23 mouse cellular contexts compared by ENCODE assay signal in genomic region chr11:100504990-100505660, GRCm38 (mm10). TPM values are rescaled to one million over a fixed set of nuclear protein-coding genes. Genes with fewer than 3 reads are reported as not detected.
DNase-seq lines count a peak whose midpoint lies in the region; ATAC-seq and TF ChIP-seq lines count a peak whose summit lies in the region.
"Had no signal": no experiment of that assay in that cellular context is flagged by ENCODE, and none has a peak within 500 bp of the region (broad histone marks: within the 10 kb centered on the region; RNA-seq: fewer than 3 reads in every experiment).

No protein-coding gene starts in this region.

- no peak for TF ChIP-seq POLR2A in thymus, adult 2 months (IDR thresholded peaks at IDR 0.05; ENCODE audit: control insufficient read depth, extremely low read depth, insufficient read depth, low read length, poor library complexity)

- peak; percentile 29 for DNase-seq in adrenal gland, postnatal 14 days
- no peak for DNase-seq in adrenal gland, adult 8-10 months
- DNase-seq in ZHBTc4 (ENCODE audit: low read depth, low spot score): peak; percentile 46
- no peak for DNase-seq in thymus, adult 2 months
- no peak for DNase-seq in thymus, postnatal 0 days (ENCODE audit: low spot score)
- DNase-seq in heart, adult 18-20 months: no peak
- DNase-seq: adrenal gland, adult 2 months; B cell, adult 2 months; cerebellum, adult 11 months; cerebellum, adult 8-10 months; cerebellum, postnatal 25 days; forebrain, postnatal 0 days; gastrocnemius, postnatal 25 days; heart, adult 11 months; heart, postnatal 10 days; heart, postnatal 4 days had no signal

- H3K27ac ChIP-seq in thymus, adult 2 months (ENCODE audit: control insufficient read depth, insufficient read depth, low read length): no peak overlapping the region
- H3K27ac ChIP-seq: embryonic facial prominence, embryonic 12.5 days; forebrain, embryonic 13.5 days; heart, embryonic 10.5 days; hindbrain, embryonic 13.5 days; intestine, embryonic 15.5 days had no signal

- no peaks in the 10 kb centered on the region for H3K27me3 ChIP-seq in thymus, adult 2 months (ENCODE audit: control insufficient read depth, insufficient read depth, low read length)
- H3K27me3 ChIP-seq: embryonic facial prominence, embryonic 12.5 days; forebrain, embryonic 13.5 days; hindbrain, embryonic 13.5 days; intestine, embryonic 15.5 days had no signal

- WGBS in thymus, adult 2 months: 97% methylated on average over 12 of the region's 12 CpGs

- no peak for TF ChIP-seq CTCF in thymus, adult 2 months (IDR thresholded peaks at IDR 0.05; ENCODE audit: borderline replicate concordance, control insufficient read depth, extremely low read depth, insufficient read depth, low read length, poor library complexity)

- no peaks in the 10 kb centered on the region for H3K4me1 ChIP-seq in thymus, adult 2 months (replicated peaks; ENCODE audit: control insufficient read depth, insufficient read depth, low read length)
- H3K4me1 ChIP-seq: embryonic facial prominence, embryonic 12.5 days; hindbrain, embryonic 13.5 days; intestine, embryonic 15.5 days had no signal

- H3K4me3 ChIP-seq in thymus, adult 2 months (ENCODE audit: control insufficient read depth, insufficient read depth, low read length): no peak overlapping the region
- H3K4me3 ChIP-seq: embryonic facial prominence, embryonic 12.5 days; forebrain, embryonic 13.5 days; heart, embryonic 10.5 days; hindbrain, embryonic 13.5 days; intestine, embryonic 15.5 days had no signal

- H3K36me3 ChIP-seq in thymus, adult 2 months (ENCODE audit: control insufficient read depth, insufficient read depth, low read length): peaks cover 60% of the 10 kb centered on the region

- ATAC-seq in megakaryocyte, adult 5-6 weeks (ENCODE audit: poor library complexity, severe bottlenecking): peak; percentile 62; the same call in 1 of the 2 replicates
- ATAC-seq: CD4-positive, CD25-positive, alpha-beta regulatory T cell, adult 4 months; forebrain, embryonic 13.5 days; forebrain, postnatal 0 days; intestine, embryonic 15.5 days had no signal

RNA-seq across cellular contexts. Expression of gene Acly, which starts 22.7 kb away (rescaled TPM):
- 805 and 809 TPM in 2 replicates for total RNA-seq in adrenal gland, postnatal 14 days (2021)
- 1,000 to 10,000 TPM; 1,202 to 1,723 (median 1,362) TPM for total RNA-seq in adrenal gland, adult 8-10 months (2022)
- 80.6 and 90.8 TPM in 2 replicates for total RNA-seq in megakaryocyte, adult 5-6 weeks (2015)
- total RNA-seq in megakaryocyte, adult 5-6 weeks (2017): 100 and 105 TPM in 2 replicates
- polyA plus RNA-seq in thymus, adult 2 months (2012; rRNA removed): 150 and 214 TPM in 2 replicates
- polyA plus RNA-seq in thymus, postnatal 0 days (2015; fragmentation: Nextera tagmentation; extraction: Ambion mirVana): 99.2 and 109 TPM in 2 replicates
- 10 to 100 TPM; 35.6 to 80.9 TPM for total RNA-seq in heart, adult 18-20 months (2021)

RNA-seq across cellular contexts. Expression of gene Klhl11, which starts 32.6 kb away (rescaled TPM):
- 42.9 and 44.2 TPM in 2 replicates for total RNA-seq in adrenal gland, postnatal 14 days (2021)
- total RNA-seq in adrenal gland, adult 8-10 months (2022): 10 to 100 TPM; 62.9 to 96.4 (median 75.3) TPM
- 5.9 and 8.1 TPM in 2 replicates for total RNA-seq in megakaryocyte, adult 5-6 weeks (2015)
- 14.5 and 14.8 TPM in 2 replicates for total RNA-seq in megakaryocyte, adult 5-6 weeks (2017)
- polyA plus RNA-seq in thymus, adult 2 months (2012; rRNA removed): 8.0 and 10.4 TPM in 2 replicates
- 5.3 and 5.4 TPM in 2 replicates for polyA plus RNA-seq in thymus, postnatal 0 days (2015; fragmentation: Nextera tagmentation; extraction: Ambion mirVana)
- total RNA-seq in heart, adult 18-20 months (2021): 1 to 10 TPM; 7.2 to 7.7 TPM

RNA-seq across cellular contexts. Expression of gene Ttc25, which starts 40.3 kb away (rescaled TPM):
- total RNA-seq in adrenal gland, postnatal 14 days (2021): 1.3 TPM in 2 replicates
- 1 to 10 TPM; 4.4 to 6.4 (median 5.4) TPM for total RNA-seq in adrenal gland, adult 8-10 months (2022)
- 0.16 and 0.96 TPM in 2 replicates for total RNA-seq in megakaryocyte, adult 5-6 weeks (2015)
- total RNA-seq in megakaryocyte, adult 5-6 weeks (2017): not detected in 2 replicates
- 0.58 and 1.1 TPM in 2 replicates for polyA plus RNA-seq in thymus, adult 2 months (2012; rRNA removed)
- polyA plus RNA-seq in thymus, postnatal 0 days (2015; fragmentation: Nextera tagmentation; extraction: Ambion mirVana): 0.56 and 0.57 TPM in 2 replicates
- total RNA-seq in heart, adult 18-20 months (2021): under 1 TPM; 0.17 to 0.46 TPM

Comparison
In these comparisons a context has a peak if more than half of its experiments do, and no peak if none do; other contexts are left out.
1. DNase-seq: peak in adrenal gland, postnatal 14 days (single experiment) and ZHBTc4 (single experiment); none in adrenal gland, adult 8-10 months (single experiment), thymus, adult 2 months (single experiment), thymus, postnatal 0 days (single experiment) and heart, adult 18-20 months (0 of 2).